Mouse (Mus musculus): ENCODE results near the gene Zyg11a. TPM values are rescaled to one million over a fixed set of nuclear protein-coding genes. Genes with fewer than 3 reads are reported as not detected.

Zyg11a gene
- 0.09 and 0.14 TPM in 2 replicates for polyA plus RNA-seq (2015; fragmentation: Nextera tagmentation; extraction: Ambion mirVana)

- H3K4me2 ChIP-seq (ENCODE audit: low read depth, low read length) = peak within 1 kb of the TSS; percentile 81
- H3K27me3 ChIP-seq (ENCODE audit: control insufficient read depth, insufficient read depth, low read depth, low read length) = peaks cover 19% of the 10 kb centered on the region; the same call in 1 of the 2 replicates
- peak within 1 kb of the TSS; percentile 47 for H3K9ac ChIP-seq (ENCODE audit: low read length)
- ATAC-seq (ENCODE audit: low read depth) = peak; percentile 77
- no peak within 1 kb of the TSS for H3K27ac ChIP-seq (ENCODE audit: low read length)
- 1% methylated on average over 99 of the region's 107 CpGs for WGBS
- H3K9me3 ChIP-seq (ENCODE audit: control insufficient read depth, low read length) = no peaks in the 10 kb centered on the region
- H3K36me3 ChIP-seq (ENCODE audit: control insufficient read depth, insufficient read depth, low read length) = no peaks in the 10 kb centered on the region
- H3K4me3 ChIP-seq (ENCODE audit: low read length) = peak within 1 kb of the TSS; percentile 58
- H3K4me1 ChIP-seq (replicated peaks; ENCODE audit: control insufficient read depth, insufficient read depth, low read length) = peaks cover 3% of the 10 kb centered on the region; the same call in 1 of the 2 replicates
These were observed at the start of gene Zyg11a for GRCm38 (mm10) chr4:108217332-108218179. Zyg11a (minus strand) TSS chr4:108218048.

- Histone ChIP-seq H3K9me3 (ENCODE audit: control insufficient read depth, low read length) (no peaks in the 10 kb centered on the region), H3K4me1 (replicated peaks; ENCODE audit: control insufficient read depth, insufficient read depth, low read length) (no peaks in the 10 kb centered on the region), H3K27ac (ENCODE audit: low read length) (no peak overlapping the region), H3K4me3 (ENCODE audit: low read length) (no peak overlapping the region), H3K27me3 (ENCODE audit: control insufficient read depth, insufficient read depth, low read depth, low read length) (no peaks in the 10 kb centered on the region), H3K9ac (ENCODE audit: low read length) (no peak overlapping the region), H3K36me3 (ENCODE audit: control insufficient read depth, insufficient read depth, low read length) (peaks cover 17% of the 10 kb centered on the region; the same call in 1 of the 2 replicates), H3K4me2 (ENCODE audit: low read depth, low read length) (no peak overlapping the region)
- 86% methylated on average over 7 of the region's 7 CpGs for WGBS
- no peak for ATAC-seq (ENCODE audit: low read depth)
These were observed 47.9 kb upstream of the Zyg11a start for GRCm38 (mm10) chr4:108265774-108266173.

GRCm38 (mm10) chr4:108253317-108253716 lies 35.5 kb upstream of the Zyg11a start:
- H3K27me3 ChIP-seq (ENCODE audit: control insufficient read depth, insufficient read depth, low read depth, low read length) = no peaks in the 10 kb centered on the region
- 84% methylated on average over 6 of the region's 6 CpGs for WGBS
- no peak overlapping the region for H3K9ac ChIP-seq (ENCODE audit: low read length)
- ATAC-seq (ENCODE audit: low read depth) = no peak
- no peaks in the 10 kb centered on the region for H3K9me3 ChIP-seq (ENCODE audit: control insufficient read depth, low read length)
- no peak overlapping the region for H3K4me3 ChIP-seq (ENCODE audit: low read length)
- H3K36me3 ChIP-seq (ENCODE audit: control insufficient read depth, insufficient read depth, low read length) = peaks cover 24% of the 10 kb centered on the region
- H3K27ac ChIP-seq (ENCODE audit: low read length) = no peak overlapping the region
- H3K4me2 ChIP-seq (ENCODE audit: low read depth, low read length) = no peak overlapping the region
- H3K4me1 ChIP-seq (replicated peaks; ENCODE audit: control insufficient read depth, insufficient read depth, low read length) = no peaks in the 10 kb centered on the region

- Histone ChIP-seq H3K4me2 (ENCODE audit: low read depth, low read length) (no peak overlapping the region), H3K27me3 (ENCODE audit: control insufficient read depth, insufficient read depth, low read depth, low read length) (no peaks in the 10 kb centered on the region), H3K9me3 (ENCODE audit: control insufficient read depth, low read length) (no peaks in the 10 kb centered on the region), H3K9ac (ENCODE audit: low read length) (no peak overlapping the region), H3K4me3 (ENCODE audit: low read length) (no peak overlapping the region), H3K27ac (ENCODE audit: low read length) (no peak overlapping the region), H3K36me3 (ENCODE audit: control insufficient read depth, insufficient read depth, low read length) (peaks cover 19% of the 10 kb centered on the region), H3K4me1 (replicated peaks; ENCODE audit: control insufficient read depth, insufficient read depth, low read length) (no peaks in the 10 kb centered on the region)
- no peak for ATAC-seq (ENCODE audit: low read depth)
- 95% methylated on average over 9 of the region's 9 CpGs for WGBS
These were observed 32.7 kb upstream of the Zyg11a start for GRCm38 (mm10) chr4:108250501-108250900.

- Histone ChIP-seq H3K4me1 (replicated peaks; ENCODE audit: control insufficient read depth, insufficient read depth, low read length) (no peaks in the 10 kb centered on the region), H3K27me3 (ENCODE audit: control insufficient read depth, insufficient read depth, low read depth, low read length) (no peaks in the 10 kb centered on the region), H3K4me3 (ENCODE audit: low read length) (no peak overlapping the region), H3K36me3 (ENCODE audit: control insufficient read depth, insufficient read depth, low read length) (peaks cover 22% of the 10 kb centered on the region), H3K9me3 (ENCODE audit: control insufficient read depth, low read length) (no peaks in the 10 kb centered on the region), H3K27ac (ENCODE audit: low read length) (no peak overlapping the region), H3K9ac (ENCODE audit: low read length) (no peak overlapping the region), H3K4me2 (ENCODE audit: low read depth, low read length) (no peak overlapping the region)
- WGBS = 91% methylated on average over 3 of the region's 3 CpGs
- ATAC-seq (ENCODE audit: low read depth) = no peak
These were observed 31.5 kb upstream of the Zyg11a start for GRCm38 (mm10) chr4:108249314-108249713.

- no peaks in the 10 kb centered on the region for H3K4me1 ChIP-seq (replicated peaks; ENCODE audit: control insufficient read depth, insufficient read depth, low read length)
- peaks cover 19% of the 10 kb centered on the region for H3K36me3 ChIP-seq (ENCODE audit: control insufficient read depth, insufficient read depth, low read length)
- WGBS = 80% methylated on average over 3 of the region's 3 CpGs
- H3K9me3 ChIP-seq (ENCODE audit: control insufficient read depth, low read length) = no peaks in the 10 kb centered on the region
- no peak overlapping the region for H3K4me2 ChIP-seq (ENCODE audit: low read depth, low read length)
- H3K9ac ChIP-seq (ENCODE audit: low read length) = no peak overlapping the region
- ATAC-seq (ENCODE audit: low read depth) = no peak
- H3K27me3 ChIP-seq (ENCODE audit: control insufficient read depth, insufficient read depth, low read depth, low read length) = no peaks in the 10 kb centered on the region
- no peak overlapping the region for H3K4me3 ChIP-seq (ENCODE audit: low read length)
- H3K27ac ChIP-seq (ENCODE audit: low read length) = no peak overlapping the region
These were observed 15.8 kb upstream of the Zyg11a start for GRCm38 (mm10) chr4:108233654-108234053.

- Histone ChIP-seq H3K4me3 (ENCODE audit: low read length) (no peak overlapping the region), H3K36me3 (ENCODE audit: control insufficient read depth, insufficient read depth, low read length) (no peaks in the 10 kb centered on the region), H3K9me3 (ENCODE audit: control insufficient read depth, low read length) (no peaks in the 10 kb centered on the region), H3K27me3 (ENCODE audit: control insufficient read depth, insufficient read depth, low read depth, low read length) (no peaks in the 10 kb centered on the region; the same call in 1 of the 2 replicates), H3K27ac (ENCODE audit: low read length) (no peak overlapping the region), H3K9ac (ENCODE audit: low read length) (no peak overlapping the region), H3K4me2 (ENCODE audit: low read depth, low read length) (no peak overlapping the region), H3K4me1 (replicated peaks; ENCODE audit: control insufficient read depth, insufficient read depth, low read length) (no peaks in the 10 kb centered on the region)
- 51% methylated on average over 3 of the region's 3 CpGs for WGBS
- ATAC-seq (ENCODE audit: low read depth) = no peak
These were observed 7.6 kb upstream of the Zyg11a start for GRCm38 (mm10) chr4:108225341-108225872.

- Histone ChIP-seq H3K36me3 (ENCODE audit: control insufficient read depth, insufficient read depth, low read length) (no peaks in the 10 kb centered on the region), H3K27ac (ENCODE audit: low read length) (no peak overlapping the region), H3K4me2 (ENCODE audit: low read depth, low read length) (no peak overlapping the region), H3K4me3 (ENCODE audit: low read length) (no peak overlapping the region), H3K9me3 (ENCODE audit: control insufficient read depth, low read length) (no peaks in the 10 kb centered on the region), H3K27me3 (ENCODE audit: control insufficient read depth, insufficient read depth, low read depth, low read length) (peaks cover 11% of the 10 kb centered on the region; the same call in 1 of the 2 replicates), H3K9ac (ENCODE audit: low read length) (no peak overlapping the region), H3K4me1 (replicated peaks; ENCODE audit: control insufficient read depth, insufficient read depth, low read length) (peaks cover 3% of the 10 kb centered on the region; the same call in 1 of the 2 replicates)
- no peak for ATAC-seq (ENCODE audit: low read depth)
- WGBS = 93% methylated on average over 5 of the region's 5 CpGs
These were observed 4.7 kb upstream of the Zyg11a start for GRCm38 (mm10) chr4:108222507-108222906.

- no peak overlapping the region for H3K4me2 ChIP-seq (ENCODE audit: low read depth, low read length)
- 0 out of 2 replicates have a peak, but pooled peaks have one; percentile 24 for ATAC-seq (ENCODE audit: low read depth)
- peaks cover 3% of the 10 kb centered on the region; the same call in 1 of the 2 replicates for H3K4me1 ChIP-seq (replicated peaks; ENCODE audit: control insufficient read depth, insufficient read depth, low read length)
- no peaks in the 10 kb centered on the region for H3K9me3 ChIP-seq (ENCODE audit: control insufficient read depth, low read length)
- no peak overlapping the region for H3K27ac ChIP-seq (ENCODE audit: low read length)
- no peak overlapping the region for H3K4me3 ChIP-seq (ENCODE audit: low read length)
- H3K27me3 ChIP-seq (ENCODE audit: control insufficient read depth, insufficient read depth, low read depth, low read length) = peaks cover 19% of the 10 kb centered on the region; the same call in 1 of the 2 replicates
- no peaks in the 10 kb centered on the region for H3K36me3 ChIP-seq (ENCODE audit: control insufficient read depth, insufficient read depth, low read length)
- WGBS = 7% methylated on average over 9 of the region's 9 CpGs
- no peak overlapping the region for H3K9ac ChIP-seq (ENCODE audit: low read length)
These were observed 1.2 kb upstream of the Zyg11a start for GRCm38 (mm10) chr4:108219019-108219418.

All from lung, embryonic 16.5 days (tissue).